Mouse (Mus musculus) E14TG2a.4 (cell line): ENCODE measurements around the gene Lamtor1.

Experiments
- CTCF ChIP-seq: conservative IDR thresholded peaks from 2 replicates; pipeline ENCODE4 v1.5.1; 2014; ENCODE audit warnings: low read length
- NANOG ChIP-seq: IDR thresholded peaks from 2 replicates; pipeline ENCODE4 v1.6.1; 2014; ENCODE audit warnings: borderline replicate concordance, low read length, mixed read lengths
- POU5F1 ChIP-seq: IDR thresholded peaks from 2 replicates; pipeline ENCODE4 v1.6.1; 2014; ENCODE audit warnings: low read length, borderline replicate concordance

DNA sequence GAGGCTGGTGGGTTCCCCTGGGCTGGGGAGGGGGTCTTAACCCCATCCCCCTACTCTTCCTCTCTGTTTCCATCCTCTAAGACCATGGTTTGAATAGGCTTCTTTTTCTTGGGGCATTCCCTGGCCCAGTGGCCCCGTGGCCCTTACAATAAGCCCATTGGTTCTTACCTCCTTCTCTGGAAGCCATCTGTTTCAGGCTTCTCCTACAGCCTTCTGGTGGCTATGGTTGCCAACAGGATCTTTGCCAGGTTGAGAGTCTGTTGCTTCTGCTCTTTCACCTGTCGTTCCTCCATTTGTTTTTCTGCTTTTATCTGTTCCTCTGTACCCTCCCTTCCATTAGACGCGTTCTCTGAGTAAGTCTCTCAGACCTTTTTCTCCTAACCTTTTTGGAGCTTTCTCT lies 31.9 kb downstream of the Lamtor1 start:
- TF ChIP-seq CTCF (no peak), NANOG (no peak), POU5F1 (no peak)
